Mouse (Mus musculus) heart, postnatal 0 days (tissue): ENCODE results near the gene Immp2l. TPM values are rescaled to one million over a fixed set of nuclear protein-coding genes. Genes with fewer than 3 reads are reported as not detected.

Experiments used
- ATAC-seq: fragments of 200-750 bp; cut with Nextera tagmentation; 2 replicates; pipeline ENCODE4 v1.8.0; 2017; ENCODE audit warnings: low read depth, moderate number of reproducible peaks, moderate library complexity; ENCODE audit not compliant: insufficient read depth
- DNase-seq: peaks from one replicate; pipeline ENCODE4 v3.0.0-alpha.2; 2016; ENCODE audit warnings: low spot score
- H3K27ac ChIP-seq: fragments of 300-500 bp; sonication (generic); 2 replicates; pipeline ENCODE4 v1.5.1; 2014; ENCODE audit warnings: low read depth, mild to moderate bottlenecking
- H3K27me3 ChIP-seq: fragments of 300-500 bp; sonication (generic); 2 replicates; pipeline ENCODE4 v1.6.1; 2014; ENCODE audit warnings: low read length, mixed read lengths; ENCODE audit not compliant: control insufficient read depth, insufficient read depth
- H3K36me3 ChIP-seq: fragments of 300-500 bp; sonication (generic); replicated peaks from 2 replicates; pipeline ENCODE4 v1.6.1; 2014; ENCODE audit warnings: low read length, mixed read lengths; ENCODE audit not compliant: control insufficient read depth, insufficient read depth
- H3K4me1 ChIP-seq: fragments of 300-500 bp; sonication (generic); 2 replicates; pipeline ENCODE4 v1.6.1; 2014; ENCODE audit warnings: antibody characterized with exemption; ENCODE audit not compliant: control insufficient read depth, insufficient read depth
- H3K4me2 ChIP-seq: fragments of 300-500 bp; sonication (generic); 2 replicates; pipeline ENCODE4 v1.6.1; 2014; ENCODE audit warnings: low read depth, mild to moderate bottlenecking, low read length, moderate library complexity
- H3K4me3 ChIP-seq: fragments of 300-500 bp; sonication (generic); 2 replicates; pipeline ENCODE4 v1.5.1; 2014; ENCODE audit warnings: low read depth, low read length
- H3K9ac ChIP-seq: fragments of 300-500 bp; sonication (generic); replicated peaks from 2 replicates; pipeline ENCODE4 v1.6.1; 2014; ENCODE audit warnings: low read depth, low read length, mixed read lengths
- H3K9me3 ChIP-seq: fragments of 300-500 bp; sonication (generic); replicated peaks from 2 replicates; pipeline ENCODE4 v1.6.1; 2016; ENCODE audit warnings: low read length; ENCODE audit not compliant: control insufficient read depth
- CTCF ChIP-seq: IDR thresholded peaks from 2 replicates; pipeline ENCODE4 v1.5.1; 2016; ENCODE audit warnings: antibody characterized with exemption, control low read depth, low read depth
- EP300 ChIP-seq: IDR thresholded peaks from 2 replicates; pipeline ENCODE4 v1.6.1; 2016; ENCODE audit warnings: antibody characterized with exemption, low read depth
- WGBS: fragments of 180-500 bp; shearing (Covaris S2); extraction: QIAGEN DNeasy Blood & Tissue Kit; methylation state at CpG from one replicate; pipeline ENCODE4 v1.1.7; 2014; 5-methylcytosine and 5-hydroxymethylcytosine counted together
- polyA plus RNA-seq: library from polyadenylated mRNA; unstranded; fragments of >200 nt; fragmentation: Nextera tagmentation; extraction: Ambion mirVana; gene quantifications from 2 replicates; pipeline ENCODE4 v1.2.1, GENCODE M21; 2015
- total RNA-seq: library from RNA; depleted of rRNA; stranded (reverse); fragments of >200 nt; gene quantifications from 2 replicates; pipeline ENCODE4 v1.2.3, GENCODE M21; 2014; ENCODE audit warnings: low replicate concordance

Gene Immp2l
- total and polyA plus RNA-seq, 2 experiments from 2014 or later = 3.6 to 10.8 TPM

DNA sequence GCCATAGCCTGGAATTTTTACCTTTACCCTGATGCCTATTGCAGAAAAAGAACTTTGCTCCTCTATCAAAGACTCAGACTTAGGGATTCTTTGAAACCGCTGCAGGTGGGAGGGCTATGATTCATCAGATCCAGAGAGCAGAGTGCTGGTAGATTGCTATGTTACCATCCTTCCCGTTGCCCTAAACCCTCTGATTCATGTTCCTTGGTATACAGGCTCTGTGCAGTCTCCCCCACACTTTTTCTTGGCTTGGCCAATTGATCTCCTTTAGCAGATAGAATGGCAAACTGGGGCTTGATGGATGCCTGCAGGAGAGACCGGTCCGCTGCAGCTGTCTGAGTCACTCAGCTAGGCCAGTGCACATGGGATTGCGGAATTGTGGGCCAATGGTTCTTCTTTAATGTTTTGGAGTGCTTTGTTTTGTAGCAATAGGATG, 66.1 kb downstream of the Immp2l start:
- H3K36me3 ChIP-seq = no peaks in the 10 kb centered on the region
- H3K9me3 ChIP-seq = no peaks in the 10 kb centered on the region
- 88% methylated on average over 5 of the region's 5 CpGs for WGBS
- no peaks in the 10 kb centered on the region for H3K4me1 ChIP-seq
- H3K27me3 ChIP-seq = no peaks in the 10 kb centered on the region
- H3K4me2 ChIP-seq = no peak overlapping the region
- ATAC-seq (no peak), DNase-seq (no peak)
- no peak for TF ChIP-seq EP300
- TF ChIP-seq CTCF = no peak
- H3K9ac ChIP-seq = no peak overlapping the region
- H3K27ac ChIP-seq = no peak overlapping the region
- H3K4me3 ChIP-seq = no peak overlapping the region

DNA sequence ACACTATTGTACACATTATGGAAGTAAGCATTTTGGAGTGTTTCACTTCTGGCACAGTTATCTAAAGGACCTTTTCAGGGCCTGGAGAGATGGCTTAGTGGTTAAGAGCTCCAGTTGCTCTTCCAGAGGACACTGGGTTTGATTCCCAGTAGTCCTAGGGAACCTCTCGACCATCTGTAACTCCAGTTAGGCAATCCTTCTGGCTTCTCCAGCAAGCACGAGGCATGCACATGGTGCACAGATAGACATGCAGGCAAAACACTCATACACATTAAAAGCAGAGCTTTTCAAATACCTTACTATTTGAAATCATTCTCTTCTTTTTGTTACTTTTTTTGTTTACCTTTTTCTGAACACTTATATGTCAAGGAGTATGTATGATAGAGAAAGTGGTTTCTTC, 66.9 kb downstream of the Immp2l start:
- no peaks in the 10 kb centered on the region for H3K27me3 ChIP-seq
- no peak overlapping the region for H3K4me2 ChIP-seq
- H3K36me3 ChIP-seq = no peaks in the 10 kb centered on the region
- no peaks in the 10 kb centered on the region for H3K4me1 ChIP-seq
- H3K9ac ChIP-seq = no peak overlapping the region
- H3K9me3 ChIP-seq = no peaks in the 10 kb centered on the region
- WGBS = 48% methylated on average over 2 of the region's 2 CpGs
- no peak overlapping the region for H3K27ac ChIP-seq
- no peak for TF ChIP-seq CTCF
- no peak for TF ChIP-seq EP300
- no peak overlapping the region for H3K4me3 ChIP-seq
- DNase-seq (no peak), ATAC-seq (no peak)

DNA sequence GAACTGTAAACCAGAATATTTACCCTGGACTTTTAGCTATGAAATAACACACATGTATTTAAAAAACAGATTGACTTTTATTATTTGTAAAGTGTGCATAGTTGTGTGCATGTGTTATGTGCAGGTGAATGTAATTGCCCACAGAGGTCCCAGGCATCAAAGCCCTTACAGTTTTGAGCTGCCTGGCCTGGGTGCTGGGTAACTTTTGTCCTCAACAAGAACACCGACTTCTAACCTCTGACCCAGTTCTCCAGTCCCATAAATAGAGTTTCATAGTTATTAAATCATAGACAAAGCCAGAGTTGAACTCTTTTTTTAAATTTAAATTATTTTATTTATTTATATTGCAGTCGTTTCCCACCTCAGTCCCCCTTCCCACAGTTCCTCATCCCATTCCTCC, 67.4 kb downstream of the Immp2l start:
- ATAC-seq (no peak), DNase-seq (no peak)
- Histone ChIP-seq H3K36me3 (no peaks in the 10 kb centered on the region), H3K4me2 (no peak overlapping the region), H3K27ac (no peak overlapping the region), H3K9me3 (no peaks in the 10 kb centered on the region), H3K4me1 (no peaks in the 10 kb centered on the region), H3K27me3 (no peaks in the 10 kb centered on the region), H3K9ac (no peak overlapping the region), H3K4me3 (no peak overlapping the region)
- 70% methylated on average over 2 of the region's 2 CpGs for WGBS
- no peak for TF ChIP-seq CTCF
- TF ChIP-seq EP300 = no peak

DNA sequence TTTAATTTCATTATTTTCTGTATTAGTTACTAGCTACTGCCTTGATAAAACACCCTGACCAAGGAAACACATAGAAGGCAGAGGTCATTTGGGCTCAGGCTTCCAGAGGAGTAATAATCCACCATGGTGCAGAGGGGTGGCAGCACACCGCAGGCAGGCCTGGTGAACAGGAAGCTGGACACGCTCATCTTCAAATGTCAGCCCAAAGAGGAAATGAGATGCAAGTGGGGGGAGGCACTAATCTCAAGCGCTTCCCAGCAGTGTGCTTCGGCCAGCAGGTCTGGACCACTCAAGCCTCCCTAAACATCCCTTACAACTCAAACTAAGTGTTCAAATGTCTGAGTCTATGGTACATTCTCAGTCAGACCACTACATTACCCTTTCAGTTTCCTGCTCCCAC, 72.2 kb downstream of the Immp2l start:
- DNase-seq (no peak), ATAC-seq (no peak)
- no peak overlapping the region for H3K9ac ChIP-seq
- no peaks in the 10 kb centered on the region for H3K4me1 ChIP-seq
- no peak overlapping the region for H3K4me3 ChIP-seq
- no peak overlapping the region for H3K27ac ChIP-seq
- WGBS = 42% methylated on average over 4 of the region's 4 CpGs
- TF ChIP-seq EP300 = no peak
- TF ChIP-seq CTCF = no peak
- H3K36me3 ChIP-seq = no peaks in the 10 kb centered on the region
- no peak overlapping the region for H3K4me2 ChIP-seq
- H3K9me3 ChIP-seq = no peaks in the 10 kb centered on the region
- no peaks in the 10 kb centered on the region for H3K27me3 ChIP-seq

DNA sequence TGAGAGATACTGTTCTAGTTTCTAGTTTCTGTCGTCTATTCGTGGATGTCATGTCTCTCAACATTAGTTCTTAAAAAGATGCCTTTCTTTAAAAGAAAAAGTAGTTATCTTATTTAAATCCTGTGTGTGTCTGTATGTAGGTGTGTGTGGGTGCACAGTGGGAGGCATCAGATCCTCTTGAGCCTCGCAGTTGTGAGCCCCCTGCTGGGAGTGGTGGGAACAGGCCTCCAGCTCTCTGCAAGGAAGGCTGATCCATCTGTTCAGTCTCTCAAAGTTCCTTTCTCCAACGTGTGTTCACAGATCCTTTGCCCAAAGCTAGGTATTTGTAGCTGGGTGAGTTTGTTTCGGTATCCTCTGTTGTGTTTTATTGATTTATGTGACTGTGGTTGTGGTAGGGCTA, 73.5 kb downstream of the Immp2l start:
- Histone ChIP-seq H3K27ac (no peak overlapping the region), H3K4me2 (no peak overlapping the region), H3K4me1 (no peaks in the 10 kb centered on the region), H3K4me3 (no peak overlapping the region), H3K27me3 (no peaks in the 10 kb centered on the region), H3K9ac (no peak overlapping the region), H3K36me3 (no peaks in the 10 kb centered on the region), H3K9me3 (no peaks in the 10 kb centered on the region)
- no peak for ATAC-seq
- 35% methylated on average over 5 of the region's 5 CpGs for WGBS
- TF ChIP-seq CTCF (peak; percentile 75), EP300 (no peak)
- DNase-seq = peak; percentile 39

DNA sequence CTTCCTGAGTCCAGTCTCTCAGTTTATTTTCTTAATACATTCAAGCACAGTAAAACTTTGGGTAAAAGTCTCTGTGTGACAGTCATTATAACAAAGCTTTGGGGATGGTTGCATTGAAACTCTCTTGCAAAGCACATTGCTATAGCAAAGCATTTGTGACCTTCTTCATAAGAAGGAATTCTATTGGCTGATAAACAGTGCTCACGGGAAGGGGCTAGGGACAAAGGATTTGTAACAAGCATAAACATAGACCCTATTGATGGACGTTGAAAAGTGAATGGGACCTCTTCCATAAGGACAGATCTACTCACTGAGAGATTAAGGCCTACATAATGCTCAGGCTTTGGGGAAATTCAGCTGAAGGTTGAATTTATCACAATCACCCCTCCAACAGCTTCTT, 85.1 kb downstream of the Immp2l start:
- Histone ChIP-seq H3K4me1 (no peaks in the 10 kb centered on the region), H3K27ac (no peak overlapping the region), H3K9ac (no peak overlapping the region), H3K4me2 (no peak overlapping the region), H3K36me3 (no peaks in the 10 kb centered on the region), H3K9me3 (no peaks in the 10 kb centered on the region), H3K4me3 (no peak overlapping the region), H3K27me3 (no peaks in the 10 kb centered on the region)
- ATAC-seq (no peak), DNase-seq (no peak)
- WGBS = 55% methylated on average over 2 of the region's 2 CpGs
- no peak for TF ChIP-seq CTCF
- no peak for TF ChIP-seq EP300
